Mouse (Mus musculus) duodenum, adult 2 months (tissue): ENCODE results near the gene Unc119. TPM values are rescaled to one million over a fixed set of nuclear protein-coding genes. Genes with fewer than 3 reads are reported as not detected.

Experiments
- polyA plus RNA-seq: library from polyadenylated mRNA; depleted of rRNA; stranded (reverse); fragments of >200 nt; gene quantifications from 2 replicates; pipeline ENCODE4 v1.2.3, GENCODE M21; 2012; ENCODE audit warnings: low replicate concordance; rRNA removed

The Unc119 gene
- polyA plus RNA-seq = 15.2 and 20.6 TPM in 2 replicates

DNA sequence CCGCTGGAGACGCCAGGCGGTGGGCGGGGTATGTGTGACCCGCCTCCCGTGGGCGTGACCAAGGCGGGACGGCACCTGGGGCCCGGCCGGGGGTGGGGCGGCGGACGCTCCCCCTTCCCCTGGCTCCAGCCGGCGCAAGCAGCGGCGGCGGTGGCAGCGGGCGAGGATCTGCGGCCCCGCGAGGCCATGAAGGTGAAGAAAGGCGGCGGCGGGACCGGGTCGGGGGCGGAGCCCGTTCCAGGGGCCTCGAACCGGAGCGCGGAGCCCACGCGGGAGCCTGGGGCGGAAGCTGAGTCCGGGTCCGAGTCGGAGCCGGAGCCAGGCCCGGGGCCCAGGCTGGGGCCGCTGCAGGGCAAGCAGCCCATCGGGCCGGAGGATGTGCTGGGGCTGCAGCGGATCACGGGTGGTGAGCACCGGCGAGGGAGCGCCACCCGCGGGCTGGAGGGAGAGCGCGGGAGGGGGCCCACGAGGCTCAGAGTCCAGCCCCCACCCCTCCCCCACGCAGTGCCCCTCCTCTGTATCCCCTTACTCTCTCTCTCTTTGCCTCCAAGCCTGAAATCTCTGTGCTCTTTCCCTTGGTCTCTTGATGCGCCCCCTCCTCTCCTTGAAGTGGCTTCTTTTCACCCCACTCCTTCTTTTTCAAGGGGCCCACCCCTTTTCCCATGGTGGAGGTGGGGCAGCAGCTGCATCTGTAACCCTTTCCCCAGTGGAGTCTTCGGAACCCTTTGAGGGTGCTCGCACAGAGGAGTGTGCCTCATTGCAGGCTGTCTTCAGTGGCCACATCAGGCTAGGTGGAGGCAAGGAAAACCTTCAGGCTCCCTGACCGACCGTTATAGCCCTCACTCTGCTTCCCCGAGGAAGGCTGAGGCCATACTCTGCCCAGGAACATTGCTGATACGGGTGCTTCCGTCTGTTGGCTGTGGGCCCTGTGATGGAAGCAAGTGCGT is at the start of gene Unc119:
TSS of gene Unc119 (plus strand) at position 102 of the 947 bp plus-strand sequence.

DNA sequence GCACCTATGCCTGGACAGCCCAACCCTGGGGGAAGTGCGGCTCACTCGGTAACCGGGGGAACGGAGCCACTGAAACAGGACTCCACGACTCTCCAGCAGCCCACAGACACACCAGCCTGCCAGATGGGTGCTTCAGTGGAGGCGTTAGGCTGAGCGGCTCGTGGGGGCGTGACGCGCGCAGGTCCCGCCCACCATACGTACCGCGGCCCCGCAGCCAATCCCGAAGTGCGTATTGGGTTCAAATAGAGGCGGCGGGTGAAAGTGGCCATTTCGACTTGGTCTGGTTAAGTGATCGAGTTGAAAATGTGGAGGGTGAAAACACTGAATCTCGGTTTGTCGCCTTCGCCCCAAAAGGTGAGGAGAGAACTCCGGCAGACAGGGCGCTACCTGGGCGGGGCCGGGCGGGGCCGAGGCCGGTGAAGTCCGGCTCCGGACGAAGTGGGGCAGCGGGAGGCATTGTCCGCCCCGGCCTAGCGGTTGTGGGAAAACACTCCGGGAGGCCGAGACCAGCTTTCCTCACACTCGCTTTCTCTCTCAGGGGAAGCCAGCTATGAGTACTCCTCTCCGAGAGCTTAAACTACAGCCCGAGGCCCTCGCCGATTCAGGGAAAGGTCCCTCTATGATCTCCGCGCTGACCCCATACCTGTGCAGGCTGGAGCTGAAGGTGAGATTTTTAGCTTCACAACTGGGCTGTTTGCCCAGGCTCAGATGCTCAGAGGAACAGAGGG is 41.8 kb upstream of the Unc119 start, which contains the start of gene Spag5:
TSS of gene Spag5 (plus strand) at position 173 of the 728 bp plus-strand sequence.

DNA sequence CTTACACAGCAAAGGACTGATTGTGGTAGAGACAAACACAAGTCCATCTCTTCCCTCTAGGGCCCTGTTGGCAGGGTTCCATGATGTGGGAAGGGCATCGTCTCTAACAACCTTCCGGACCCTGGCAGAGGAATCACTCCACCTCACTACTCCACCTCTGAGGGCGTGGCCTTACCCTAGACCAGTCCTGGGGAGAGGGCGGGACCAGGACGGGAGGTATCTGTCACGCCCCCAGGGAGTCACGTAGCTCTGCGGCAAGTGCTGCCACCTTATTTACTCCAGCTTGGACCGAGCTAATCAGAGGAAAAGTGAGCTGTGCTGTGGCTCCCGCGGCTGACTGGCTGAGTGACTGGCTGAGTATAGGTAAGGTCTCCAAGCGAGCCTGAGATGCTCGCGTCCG is 20.4 kb upstream of the Unc119 start, which contains the start of gene Aldoc:
TSS of gene Aldoc (plus strand) at position 109 of the 400 bp plus-strand sequence.

DNA sequence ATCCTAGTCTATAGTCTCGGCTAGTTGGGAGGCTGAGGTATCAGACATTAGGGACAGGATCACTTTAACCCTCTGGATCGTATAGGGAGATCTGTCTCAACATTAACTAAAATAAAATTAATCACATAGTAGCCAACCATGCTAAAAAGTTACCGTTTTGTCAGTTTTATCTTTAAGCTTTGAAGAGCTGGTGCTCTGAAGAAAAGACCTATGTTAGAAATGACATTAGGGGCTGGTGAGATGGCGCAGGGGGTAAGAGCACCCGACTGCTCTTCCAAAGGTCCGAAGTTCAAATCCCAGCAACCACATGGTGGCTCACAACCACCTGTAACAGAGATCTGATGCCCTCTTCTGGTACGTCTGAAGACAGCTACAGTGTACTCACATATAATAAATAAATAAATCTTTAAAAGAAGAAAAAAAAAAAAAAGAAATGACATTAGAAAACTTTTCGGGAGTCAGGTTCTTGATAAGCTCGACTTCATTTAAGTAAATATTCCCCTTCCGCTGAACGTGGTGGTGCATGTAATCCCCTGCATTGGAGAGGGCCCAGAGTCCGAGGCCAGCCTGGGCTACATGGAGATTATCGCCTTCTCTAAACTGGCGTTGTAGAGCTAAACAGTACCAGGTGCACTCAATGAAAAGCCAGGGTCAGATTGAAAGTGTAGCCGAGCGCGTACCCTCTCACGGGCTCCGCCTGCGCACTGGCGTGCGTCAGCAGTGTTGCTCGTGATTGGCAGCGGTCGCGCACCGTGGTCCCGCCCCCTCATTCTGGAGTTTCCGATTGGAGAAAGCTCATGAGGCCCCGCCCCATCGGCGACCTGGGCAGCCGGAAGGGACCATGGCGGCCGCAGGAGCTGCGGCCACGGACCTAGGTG is 15.4 kb upstream of the Unc119 start, which contains the start of gene Pigs:
TSS of gene Pigs (plus strand) at position 782 of the 878 bp plus-strand sequence.

DNA sequence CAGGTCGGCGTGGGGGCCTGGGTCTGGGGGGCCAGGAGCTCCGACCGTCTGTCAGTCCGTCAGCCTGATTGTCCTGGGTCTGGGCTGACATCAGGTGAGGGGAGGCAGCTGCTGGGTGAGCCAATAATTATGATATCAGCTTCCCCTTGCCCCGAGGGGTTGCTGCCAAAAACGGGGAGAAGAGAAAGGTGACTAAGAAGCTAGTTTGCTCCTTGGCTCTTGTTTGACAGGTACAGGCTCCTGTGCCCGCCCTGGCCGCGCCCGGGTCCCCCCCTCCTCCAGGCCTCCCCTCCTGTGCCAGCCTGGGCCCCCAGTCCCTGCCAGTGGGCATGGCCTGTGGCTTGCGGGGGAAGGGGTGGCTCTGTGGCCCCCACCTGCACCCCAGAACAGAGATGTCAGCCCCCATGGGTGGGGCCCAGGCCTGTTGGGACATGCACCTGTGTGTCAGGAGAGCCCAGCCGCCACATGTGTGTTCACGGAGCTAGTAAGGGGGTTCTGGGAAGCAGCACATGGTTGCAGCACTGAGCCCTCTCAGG is 43.3 kb downstream of the Unc119 start, which contains the start of gene Foxn1:
TSS of gene Foxn1 (minus strand) at position 51 of the 536 bp plus-strand sequence.

Other genes starting within 250 kb of the Unc119 start
- gene Fam222b, start 248.8 kb upstream of the Unc119 start, polyA plus RNA-seq = 16.0 and 18.4 TPM in 2 replicates
- 110 and 140 TPM in 2 replicates for gene Traf4, start 177.9 kb upstream of the Unc119 start, polyA plus RNA-seq
- 4.4 and 8.1 TPM in 2 replicates for gene Nek8, start 166.8 kb upstream of the Unc119 start, polyA plus RNA-seq
- 13.9 and 16.6 TPM in 2 replicates for gene Tlcd1, start 166.8 kb upstream of the Unc119 start, polyA plus RNA-seq
- 21.1 and 31.3 TPM in 2 replicates for gene Rpl23a, start 159.9 kb upstream of the Unc119 start, polyA plus RNA-seq
- gene Rab34, start 155.1 kb upstream of the Unc119 start, polyA plus RNA-seq = 16.4 and 23.3 TPM in 2 replicates
- gene Proca1, start 150.1 kb upstream of the Unc119 start, polyA plus RNA-seq = 0.08 TPM in 1 of 2 replicates, not detected in the other
- gene Sdf2, start 97.7 kb upstream of the Unc119 start, polyA plus RNA-seq = 59.0 and 80.1 TPM in 2 replicates
- 26.9 and 28.7 TPM in 2 replicates for gene Supt6, start 97.5 kb upstream of the Unc119 start, polyA plus RNA-seq
- gene 2610507B11Rik, start 81.7 kb upstream of the Unc119 start, polyA plus RNA-seq = 62.4 and 65.4 TPM in 2 replicates
- 0.12 and 0.16 TPM in 2 replicates for gene BC030499, start 52.6 kb upstream of the Unc119 start, polyA plus RNA-seq
- gene Spag5, start 42.0 kb upstream of the Unc119 start, polyA plus RNA-seq = 7.9 and 16.4 TPM in 2 replicates
- gene Aldoc, start 20.5 kb upstream of the Unc119 start, polyA plus RNA-seq = 13.5 and 30.0 TPM in 2 replicates
- 90.6 and 95.6 TPM in 2 replicates for gene Pigs, start 15.1 kb upstream of the Unc119 start, polyA plus RNA-seq
- not detected in 2 replicates for gene Foxn1, start 43.1 kb downstream of the Unc119 start, polyA plus RNA-seq
- 12.7 and 401 TPM in 2 replicates for gene Slc13a2, start 78.7 kb downstream of the Unc119 start, polyA plus RNA-seq
- 455 and 700 TPM in 2 replicates for gene Slc46a1, start 122.2 kb downstream of the Unc119 start, polyA plus RNA-seq
- 0.36 and 0.68 TPM in 2 replicates for gene Sarm1, start 154.3 kb downstream of the Unc119 start, polyA plus RNA-seq
- gene Vtn, start 155.6 kb downstream of the Unc119 start, polyA plus RNA-seq = 1.8 and 2.6 TPM in 2 replicates
- gene Sebox, start 160.0 kb downstream of the Unc119 start, polyA plus RNA-seq = not detected in 2 replicates
- 4.4 and 5.1 TPM in 2 replicates for gene Tmem199, start 168.7 kb downstream of the Unc119 start, polyA plus RNA-seq
- 21.7 and 26.2 TPM in 2 replicates for gene Poldip2, start 168.7 kb downstream of the Unc119 start, polyA plus RNA-seq
- 34.4 and 36.2 TPM in 2 replicates for gene Tnfaip1, start 192.8 kb downstream of the Unc119 start, polyA plus RNA-seq
- 113 and 115 TPM in 2 replicates for gene Ift20, start 192.9 kb downstream of the Unc119 start, polyA plus RNA-seq
- gene Tmem97, start 207.3 kb downstream of the Unc119 start, polyA plus RNA-seq = 29.6 and 51.8 TPM in 2 replicates